Mouse (Mus musculus) heart, embryonic 11.5 days (tissue): Measurements from ENCODE around the gene Vkorc1l1. TPM values are rescaled to one million over a fixed set of nuclear protein-coding genes. Genes with fewer than 3 reads are reported as not detected.

Experiments used
- ATAC-seq: fragments of 200-750 bp; cut with Nextera tagmentation; replicated peaks from 2 replicates; pipeline ENCODE4 v1.8.0; 2017; ENCODE audit warnings: moderate library complexity; ENCODE audit not compliant: insufficient number of reproducible peaks, low FRiP score, low TSS enrichment
- H3K27ac ChIP-seq: fragments of 300-500 bp; sonication (generic); 2 replicates; pipeline ENCODE4 v1.5.1; 2014; ENCODE audit warnings: mild to moderate bottlenecking, low read depth, low read length
- H3K27me3 ChIP-seq: fragments of 300-500 bp; sonication (generic); 2 replicates; pipeline ENCODE4 v1.6.1; 2014; ENCODE audit warnings: mild to moderate bottlenecking, low read length, mixed read lengths; ENCODE audit not compliant: control insufficient read depth, insufficient read depth
- H3K36me3 ChIP-seq: fragments of 300-500 bp; sonication (generic); 2 replicates; pipeline ENCODE4 v1.6.1; 2014; ENCODE audit warnings: mild to moderate bottlenecking, low read length, moderate library complexity, mixed read lengths; ENCODE audit not compliant: control insufficient read depth, insufficient read depth
- H3K4me1 ChIP-seq: fragments of 300-500 bp; sonication (generic); 2 replicates; pipeline ENCODE4 v1.6.1; 2014; ENCODE audit warnings: low read length; ENCODE audit not compliant: control insufficient read depth, insufficient read depth
- H3K4me2 ChIP-seq: fragments of 300-500 bp; sonication (generic); 2 replicates; pipeline ENCODE4 v1.6.1; 2014; ENCODE audit warnings: mild to moderate bottlenecking, moderate library complexity
- H3K4me3 ChIP-seq: fragments of 300-500 bp; sonication (generic); 2 replicates; pipeline ENCODE4 v1.5.1; 2014; ENCODE audit warnings: low read depth, low read length
- H3K9ac ChIP-seq: fragments of 300-500 bp; sonication (generic); 2 replicates; pipeline ENCODE4 v1.6.1; 2014; ENCODE audit warnings: mild to moderate bottlenecking, low read depth, low read length, moderate library complexity
- H3K9me3 ChIP-seq: fragments of 300-500 bp; sonication (generic); replicated peaks from 2 replicates; pipeline ENCODE4 v1.6.1; 2016; ENCODE audit warnings: low read length; ENCODE audit not compliant: control insufficient read depth
- WGBS: fragments of 180-500 bp; shearing (Covaris S2); extraction: QIAGEN DNeasy Blood & Tissue Kit; methylation state at CpG from one replicate; pipeline ENCODE4 v1.1.7; 2014; ENCODE audit not compliant: insufficient replicate concordance; 5-methylcytosine and 5-hydroxymethylcytosine counted together
- polyA plus RNA-seq: library from polyadenylated mRNA; unstranded; fragments of >200 nt; fragmentation: Nextera tagmentation; extraction: Ambion mirVana; gene quantifications from 2 replicates; pipeline ENCODE4 v1.2.1, GENCODE M21; 2014

The Vkorc1l1 gene
- polyA plus RNA-seq: 16.3 and 16.7 TPM in 2 replicates

DNA sequence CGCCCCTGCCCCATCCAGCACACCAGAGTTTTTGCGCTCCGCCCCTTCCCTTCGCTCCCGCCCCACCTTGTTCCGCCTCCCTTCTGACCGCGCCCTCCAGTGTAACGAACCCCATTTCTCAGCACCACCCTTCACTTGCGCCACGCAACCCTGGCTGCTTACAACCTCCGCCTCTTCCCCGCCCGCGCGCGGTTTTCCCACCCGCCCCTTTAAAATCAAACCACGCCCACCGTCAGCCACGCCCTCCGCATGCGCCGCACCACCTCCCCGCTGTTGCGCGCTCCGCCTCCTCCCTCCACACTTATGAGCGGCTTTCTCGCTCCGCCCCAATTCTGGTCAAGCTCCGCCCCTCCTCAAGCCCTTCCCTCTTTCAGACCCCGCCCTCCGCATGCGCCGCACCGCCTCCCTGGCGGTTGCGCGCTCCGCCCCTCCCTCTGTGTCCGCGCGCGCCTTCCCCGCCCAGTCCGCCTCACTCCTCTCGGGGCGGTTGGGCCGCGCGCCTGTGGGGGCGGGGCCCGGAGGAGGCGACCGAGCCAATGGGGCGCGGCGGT is at the start of gene Vkorc1l1:
TSS of gene Vkorc1l1 (plus strand) at position 476 of the 551 bp plus-strand sequence.
- H3K9ac ChIP-seq: peak within 1 kb of the TSS; percentile 84
- H3K9me3 ChIP-seq: no peaks in the 10 kb centered on the region
- peak within 1 kb of the TSS; percentile 71 for H3K27ac ChIP-seq
- H3K27me3 ChIP-seq: no peaks in the 10 kb centered on the region
- H3K36me3 ChIP-seq: no peaks in the 10 kb centered on the region
- peak within 1 kb of the TSS; percentile 90 for H3K4me2 ChIP-seq
- H3K4me3 ChIP-seq: peak within 1 kb of the TSS; percentile 90
- 1% methylated on average over 57 of the region's 59 CpGs for WGBS
- peaks cover 3% of the 10 kb centered on the region; the same call in 1 of the 2 replicates for H3K4me1 ChIP-seq
- ATAC-seq: peak; percentile 97

DNA sequence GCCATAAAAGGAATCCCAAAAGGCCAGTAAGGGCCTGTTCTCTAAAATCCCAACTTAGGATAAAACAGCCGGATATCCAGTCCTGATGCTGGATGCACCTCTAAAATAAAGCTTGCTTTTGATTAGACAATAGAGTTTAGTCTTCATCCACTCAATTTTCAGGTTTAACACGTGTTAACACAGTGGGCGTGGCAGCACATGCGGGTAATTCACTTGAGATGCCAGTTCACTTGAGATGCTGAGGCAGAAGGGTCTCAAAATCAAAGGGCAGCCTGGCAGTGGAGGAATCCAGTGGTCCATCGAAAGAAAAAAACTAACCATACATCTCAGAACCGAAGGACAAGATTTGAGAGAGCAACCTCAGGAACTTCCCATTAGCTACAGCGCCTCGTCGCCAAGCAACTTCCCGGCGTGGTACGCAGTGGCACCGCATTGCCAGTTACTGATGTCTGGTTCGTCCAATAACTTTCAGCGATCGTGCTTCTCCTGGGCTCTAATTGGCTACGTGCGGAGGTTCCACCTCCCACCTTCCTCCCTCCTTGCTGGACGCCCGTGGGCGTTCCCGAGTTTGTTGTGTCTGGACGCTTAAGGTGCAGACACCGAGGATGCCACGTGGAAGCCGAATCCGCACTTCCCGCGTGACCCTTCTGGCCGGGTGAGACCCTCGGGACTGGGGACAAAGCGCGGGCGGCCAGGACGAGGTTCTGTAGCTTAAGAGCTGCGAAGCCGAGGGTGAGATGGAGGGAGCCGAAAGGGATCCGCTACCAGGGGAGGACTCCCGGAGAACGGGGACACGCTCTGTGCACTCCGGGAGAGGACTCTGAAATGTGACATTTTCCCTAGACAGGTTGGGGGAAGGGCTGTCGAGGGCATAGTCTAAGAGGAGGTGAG is 46.3 kb upstream of the Vkorc1l1 start, which contains the start of gene Zbed5:
TSS of gene Zbed5 (plus strand) at position 526 of the 891 bp plus-strand sequence.
- Histone ChIP-seq H3K4me2 (peak within 1 kb of the TSS; percentile 79), H3K9me3 (no peaks in the 10 kb centered on the region), H3K36me3 (no peaks in the 10 kb centered on the region), H3K9ac (peak within 1 kb of the TSS; percentile 69), H3K27ac (no peak within 1 kb of the TSS), H3K4me3 (peak within 1 kb of the TSS; percentile 64), H3K27me3 (no peaks in the 10 kb centered on the region), H3K4me1 (peaks cover 2% of the 10 kb centered on the region; the same call in 1 of the 2 replicates)
- peak; percentile 93 for ATAC-seq
- 2% methylated on average over 44 of the region's 44 CpGs for whole genome bisulfite sequencing

DNA sequence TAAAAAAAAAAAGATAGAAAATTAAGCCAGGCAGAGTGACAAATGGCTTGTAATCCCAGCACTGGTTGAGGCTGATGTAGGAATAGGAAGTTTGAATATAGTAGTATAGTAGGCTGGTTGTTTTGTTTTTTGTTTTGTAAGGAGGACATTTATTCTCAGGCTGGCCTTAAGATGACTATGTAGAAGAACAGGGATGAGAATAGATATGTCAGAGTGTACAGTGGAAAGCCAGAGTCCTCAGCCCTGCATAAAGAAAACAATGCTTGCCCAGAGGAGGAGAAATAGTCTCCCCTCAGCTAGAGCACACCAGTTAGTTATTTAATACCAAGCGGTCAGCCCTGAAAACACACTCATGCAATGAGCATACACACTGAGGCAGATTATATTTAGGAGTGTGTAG is 43.3 kb upstream of the Vkorc1l1 start, which contains the start of gene Phkg1:
TSS of gene Phkg1 (minus strand) at position 101 of the 400 bp plus-strand sequence.
- Histone ChIP-seq H3K36me3 (no peaks in the 10 kb centered on the region), H3K9me3 (no peaks in the 10 kb centered on the region), H3K9ac (no peak within 1 kb of the TSS), H3K4me3 (no peak within 1 kb of the TSS), H3K27ac (no peak within 1 kb of the TSS), H3K4me2 (no peak within 1 kb of the TSS), H3K4me1 (peaks cover 2% of the 10 kb centered on the region; the same call in 1 of the 2 replicates), H3K27me3 (no peaks in the 10 kb centered on the region)
- 92% methylated on average over 1 of the region's 1 CpGs for WGBS
- no peak for ATAC-seq

DNA sequence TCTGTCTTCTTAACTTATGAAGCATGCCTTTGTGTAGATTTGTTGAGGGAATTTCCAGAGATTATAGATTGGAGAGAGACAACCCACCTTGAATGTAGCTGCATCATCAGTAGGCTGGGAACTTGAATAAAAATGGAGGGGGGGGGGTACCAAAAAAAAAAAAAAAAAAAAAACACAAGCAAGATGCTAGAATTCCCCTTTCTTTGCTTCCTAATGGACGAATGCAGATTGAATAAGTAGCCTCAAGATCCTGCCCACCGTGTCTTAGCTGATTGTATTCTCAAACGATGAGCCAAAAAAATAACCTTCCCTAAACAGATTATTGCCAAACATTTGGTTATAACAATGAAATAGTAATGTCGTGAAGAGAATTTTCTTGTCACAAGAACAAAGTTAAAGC is 34.0 kb upstream of the Vkorc1l1 start:
- WGBS: 33% methylated on average over 4 of the region's 4 CpGs
- H3K9ac ChIP-seq: peak overlapping the region; percentile 82

DNA sequence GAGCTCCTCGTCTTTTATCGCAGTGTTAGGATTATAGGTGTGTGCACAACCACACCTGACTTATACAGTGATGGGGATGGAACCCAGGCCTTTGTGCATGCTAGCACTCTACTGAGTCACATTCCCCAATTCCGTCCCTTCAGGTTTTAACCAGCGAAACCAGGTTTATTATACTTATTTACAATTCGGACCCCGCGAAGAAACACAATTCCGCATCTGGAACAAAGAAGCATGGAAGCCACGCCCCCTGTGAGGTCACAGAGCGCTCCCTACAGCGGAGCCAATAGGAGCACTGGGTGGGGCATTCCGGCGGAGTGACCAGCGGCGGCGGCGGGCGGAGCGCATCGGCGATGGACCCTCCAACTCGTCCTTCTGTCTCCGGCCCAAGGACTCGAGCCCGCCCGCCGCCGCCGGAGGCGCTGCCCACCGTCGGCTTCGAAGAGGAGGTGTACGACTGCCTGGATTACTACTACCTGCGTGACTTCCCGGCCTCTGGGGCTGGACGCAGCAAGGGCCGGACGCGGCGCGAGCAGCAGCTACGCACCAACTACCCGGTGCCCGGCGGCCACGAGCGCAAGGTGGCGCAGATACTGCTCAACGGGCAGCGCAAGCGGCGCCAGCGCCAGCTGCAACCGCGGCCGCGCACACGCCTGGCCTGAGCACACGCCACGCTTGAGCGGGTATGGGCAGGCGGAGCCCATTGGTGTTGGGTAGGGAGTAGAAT is 33.4 kb upstream of the Vkorc1l1 start, which contains the start of gene Nupr1l:
TSS of gene Nupr1l (plus strand) at position 299 of the 724 bp plus-strand sequence.
- under 1% methylated on average over 63 of the region's 63 CpGs for WGBS
- Histone ChIP-seq H3K9me3 (no peaks in the 10 kb centered on the region), H3K27ac (peak within 1 kb of the TSS; percentile 82), H3K9ac (peak within 1 kb of the TSS; percentile 82), H3K36me3 (no peaks in the 10 kb centered on the region), H3K4me1 (no peaks in the 10 kb centered on the region), H3K27me3 (no peaks in the 10 kb centered on the region), H3K4me3 (peak within 1 kb of the TSS; percentile 61), H3K4me2 (peak within 1 kb of the TSS; percentile 90)
- peak; percentile 97 for ATAC-seq

More for the DNA sequence above, 34.0 kb upstream of the Vkorc1l1 start:
- no peaks in the 10 kb centered on the region for H3K4me1 ChIP-seq
- H3K27me3 ChIP-seq: no peaks in the 10 kb centered on the region
- no peaks in the 10 kb centered on the region for H3K36me3 ChIP-seq
- no peak overlapping the region for H3K27ac ChIP-seq
- ATAC-seq: no peak
- peak overlapping the region; percentile 61 for H3K4me3 ChIP-seq
- peak overlapping the region; percentile 90 for H3K4me2 ChIP-seq
- H3K9me3 ChIP-seq: no peaks in the 10 kb centered on the region

DNA sequence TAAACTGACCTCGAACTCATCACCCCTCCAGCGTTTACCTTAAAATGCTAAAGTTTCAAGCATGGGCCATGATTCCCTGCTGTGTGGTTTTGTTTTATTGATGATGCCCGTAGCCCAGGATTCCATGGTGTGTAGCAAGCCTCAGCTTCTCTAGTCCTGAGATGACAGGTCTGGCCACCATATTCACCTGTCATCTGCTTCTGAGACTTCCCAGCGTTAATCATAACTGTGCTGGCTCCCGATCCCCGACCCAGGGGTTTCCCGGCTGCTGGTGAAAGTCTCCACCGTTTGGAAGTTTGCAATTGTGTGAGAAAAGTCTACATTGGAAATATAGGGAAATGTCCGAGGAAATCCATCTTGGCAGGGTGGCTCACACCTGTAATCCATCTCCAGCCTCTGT is 32.6 kb upstream of the Vkorc1l1 start:
- 70% methylated on average over 9 of the region's 9 CpGs for WGBS
- Histone ChIP-seq H3K36me3 (no peaks in the 10 kb centered on the region), H3K9ac (no peak overlapping the region), H3K4me1 (no peaks in the 10 kb centered on the region), H3K27me3 (no peaks in the 10 kb centered on the region), H3K9me3 (no peaks in the 10 kb centered on the region), H3K27ac (no peak overlapping the region), H3K4me3 (peak overlapping the region; percentile 61), H3K4me2 (peak overlapping the region; percentile 90)
- no peak for ATAC-seq

DNA sequence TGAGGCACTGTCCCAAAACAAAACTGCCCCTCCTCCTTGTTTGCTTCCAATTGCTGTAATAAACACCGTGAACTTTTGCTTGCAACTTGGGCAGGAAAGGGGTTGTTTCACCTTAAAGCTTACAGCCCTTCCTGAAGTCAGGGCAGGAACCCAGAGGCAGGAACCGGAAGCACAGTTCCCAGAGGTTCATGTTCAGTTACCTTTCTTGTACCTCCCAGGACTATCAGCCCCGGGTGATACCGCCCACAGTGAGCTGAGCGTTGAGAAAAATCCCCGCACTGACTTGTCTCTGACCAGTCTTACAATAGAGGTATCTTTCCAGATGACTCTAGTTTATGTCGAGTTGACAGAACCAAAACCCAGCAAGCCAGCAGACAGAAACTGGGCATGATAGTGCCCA is 32.2 kb upstream of the Vkorc1l1 start:
- Histone ChIP-seq H3K4me3 (no peak overlapping the region), H3K27me3 (no peaks in the 10 kb centered on the region), H3K9me3 (no peaks in the 10 kb centered on the region), H3K4me1 (no peaks in the 10 kb centered on the region), H3K9ac (no peak overlapping the region), H3K36me3 (no peaks in the 10 kb centered on the region), H3K4me2 (no peak overlapping the region), H3K27ac (no peak overlapping the region)
- no peak for ATAC-seq
- 77% methylated on average over 7 of the region's 7 CpGs for WGBS

DNA sequence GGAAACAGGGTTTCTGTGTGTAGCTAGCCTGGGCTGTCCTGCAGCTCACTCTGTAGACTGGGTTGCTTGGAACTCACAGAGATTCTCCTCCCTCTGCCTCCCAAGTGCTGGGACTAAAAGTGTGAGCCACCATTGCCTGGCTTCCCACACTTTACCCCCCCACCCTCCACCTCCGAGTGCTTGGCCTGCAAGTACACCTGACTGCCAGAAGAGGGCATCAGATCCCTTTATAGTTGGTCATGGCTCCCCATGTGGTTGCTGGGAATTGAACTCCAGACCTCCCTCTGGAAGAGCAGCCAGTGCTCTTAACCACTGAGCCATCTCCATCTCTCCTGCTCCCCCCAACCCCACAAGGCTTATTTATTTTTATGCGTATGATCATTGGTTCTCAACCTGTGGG is 27.7 kb upstream of the Vkorc1l1 start:
- no peak overlapping the region for H3K4me2 ChIP-seq
- H3K27me3 ChIP-seq: no peaks in the 10 kb centered on the region
- no peaks in the 10 kb centered on the region for H3K9me3 ChIP-seq
- no peak overlapping the region for H3K27ac ChIP-seq
- no peaks in the 10 kb centered on the region for H3K4me1 ChIP-seq
- no peaks in the 10 kb centered on the region for H3K36me3 ChIP-seq
- ATAC-seq: no peak
- WGBS: 37% methylated on average over 2 of the region's 2 CpGs
- H3K4me3 ChIP-seq: no peak overlapping the region
- H3K9ac ChIP-seq: no peak overlapping the region
